Mouse (Mus musculus) thymus, adult 2 months (tissue): ENCODE results near the gene March11. TPM values are rescaled to one million over a fixed set of nuclear protein-coding genes. Genes with fewer than 3 reads are reported as not detected.

ENCODE experiments used
- DNase-seq: peaks from one replicate; pipeline ENCODE4 v3.0.0; 2021
- H3K27ac ChIP-seq: fragments of 200-500 bp; 2 replicates; pipeline ENCODE4 v1.5.1; 2012; ENCODE audit warnings: low read length, control low read depth; ENCODE audit not compliant: control insufficient read depth, insufficient read depth
- H3K27me3 ChIP-seq: fragments of 200-500 bp; 2 replicates; pipeline ENCODE4 v1.6.1; 2012; ENCODE audit warnings: mild to moderate bottlenecking, low read length, moderate library complexity, mixed read lengths; ENCODE audit not compliant: control insufficient read depth, insufficient read depth
- H3K36me3 ChIP-seq: fragments of 200-500 bp; 2 replicates; pipeline ENCODE4 v1.6.1; 2012; ENCODE audit warnings: mild to moderate bottlenecking, low read length, moderate library complexity; ENCODE audit not compliant: control insufficient read depth, insufficient read depth
- H3K4me1 ChIP-seq: fragments of 200-500 bp; replicated peaks from 2 replicates; pipeline ENCODE4 v1.6.1; 2012; ENCODE audit warnings: low read length; ENCODE audit not compliant: control insufficient read depth, insufficient read depth
- H3K4me3 ChIP-seq: fragments of 200-500 bp; 2 replicates; pipeline ENCODE4 v1.5.1; 2012; ENCODE audit warnings: mild to moderate bottlenecking, low read length, control low read depth, moderate library complexity; ENCODE audit not compliant: control insufficient read depth, insufficient read depth
- CTCF ChIP-seq: fragments of 200-500 bp; IDR thresholded peaks from 2 replicates; pipeline ENCODE4 v1.5.1; 2012; ENCODE audit warnings: mild to moderate bottlenecking, control low read depth, low read length, moderate library complexity, borderline replicate concordance; ENCODE audit not compliant: control insufficient read depth, poor library complexity, insufficient read depth; ENCODE audit errors: extremely low read depth
- POLR2A ChIP-seq: fragments of 200-500 bp; IDR thresholded peaks from 2 replicates; pipeline ENCODE4 v1.6.1; 2012; ENCODE audit warnings: mild to moderate bottlenecking, low read length, control low read depth, moderate library complexity; ENCODE audit not compliant: control insufficient read depth, poor library complexity, insufficient read depth; ENCODE audit errors: extremely low read depth
- WGBS: fragments of 180-500 bp; shearing (Covaris S2); methylation state at CpG from one replicate; pipeline ENCODE4 v1.1.7; 2018; 5-methylcytosine and 5-hydroxymethylcytosine counted together
- polyA plus RNA-seq: library from polyadenylated mRNA; depleted of rRNA; stranded (reverse); fragments of >200 nt; gene quantifications from 2 replicates; pipeline ENCODE4 v1.2.3, GENCODE M21; 2012

The March11 gene
- polyA plus RNA-seq, 1 experiment: 0.23 TPM

GRCm38 (mm10) chr15:26293215-26293614 lies 15.6 kb upstream of the March11 start:
- DNase-seq: no peak
- Histone ChIP-seq H3K27me3 (no peaks in the 10 kb centered on the region), H3K4me3 (no peak overlapping the region), H3K4me1 (no peaks in the 10 kb centered on the region), H3K27ac (no peak overlapping the region), H3K36me3 (no peaks in the 10 kb centered on the region)
- WGBS: 65% methylated on average over 1 of the region's 1 CpGs
- TF ChIP-seq CTCF: no peak
- TF ChIP-seq POLR2A: no peak

GRCm38 (mm10) chr15:26298668-26299067 lies 10.2 kb upstream of the March11 start:
- Histone ChIP-seq H3K4me1 (no peaks in the 10 kb centered on the region), H3K27me3 (no peaks in the 10 kb centered on the region), H3K36me3 (no peaks in the 10 kb centered on the region), H3K27ac (no peak overlapping the region), H3K4me3 (no peak overlapping the region)
- TF ChIP-seq CTCF (no peak), POLR2A (no peak)
- DNase-seq: no peak
- WGBS: 92% methylated on average over 6 of the region's 6 CpGs

- no peak for DNase-seq
- H3K27me3 ChIP-seq: no peaks in the 10 kb centered on the region
- H3K36me3 ChIP-seq: no peaks in the 10 kb centered on the region
- no peak overlapping the region for H3K27ac ChIP-seq
- WGBS: 5% methylated on average over 58 of the region's 62 CpGs
- no peak for TF ChIP-seq POLR2A
- H3K4me1 ChIP-seq: no peaks in the 10 kb centered on the region
- no peak overlapping the region for H3K4me3 ChIP-seq
Observed at GRCm38 (mm10) chr15:26309291-26309931, 563 bp downstream of the March11 start.

GRCm38 (mm10) chr15:26319866-26320265 lies 11.0 kb downstream of the March11 start:
- Histone ChIP-seq H3K27ac (no peak overlapping the region), H3K36me3 (no peaks in the 10 kb centered on the region), H3K4me3 (no peak overlapping the region), H3K27me3 (no peaks in the 10 kb centered on the region), H3K4me1 (no peaks in the 10 kb centered on the region)
- DNase-seq: no peak
- 92% methylated on average over 2 of the region's 2 CpGs for WGBS
- TF ChIP-seq CTCF (no peak), POLR2A (no peak)

- Histone ChIP-seq H3K4me3 (no peak overlapping the region), H3K27me3 (no peaks in the 10 kb centered on the region), H3K36me3 (no peaks in the 10 kb centered on the region), H3K27ac (no peak overlapping the region), H3K4me1 (no peaks in the 10 kb centered on the region)
- no peak for DNase-seq
- no peak for TF ChIP-seq POLR2A
- no peak for TF ChIP-seq CTCF
- WGBS: 89% methylated on average over 3 of the region's 3 CpGs
Observed at GRCm38 (mm10) chr15:26320402-26320801, 11.6 kb downstream of the March11 start.

GRCm38 (mm10) chr15:26322804-26323203 lies 14.0 kb downstream of the March11 start:
- TF ChIP-seq CTCF (no peak), POLR2A (no peak)
- Histone ChIP-seq H3K27ac (no peak overlapping the region), H3K4me1 (no peaks in the 10 kb centered on the region), H3K36me3 (no peaks in the 10 kb centered on the region), H3K27me3 (no peaks in the 10 kb centered on the region), H3K4me3 (no peak overlapping the region)
- no peak for DNase-seq
- 86% methylated on average over 4 of the region's 4 CpGs for WGBS

GRCm38 (mm10) chr15:26327157-26327556 lies 18.3 kb downstream of the March11 start:
- TF ChIP-seq CTCF (no peak), POLR2A (no peak)
- H3K27me3 ChIP-seq: no peaks in the 10 kb centered on the region
- no peak overlapping the region for H3K27ac ChIP-seq
- 91% methylated on average over 1 of the region's 1 CpGs for WGBS
- H3K4me3 ChIP-seq: no peak overlapping the region
- DNase-seq: no peak
- no peaks in the 10 kb centered on the region for H3K36me3 ChIP-seq
- no peaks in the 10 kb centered on the region for H3K4me1 ChIP-seq
